Mouse (Mus musculus) lung, postnatal 4 days (tissue): Measurements from ENCODE around the gene Csnk2a2.

ENCODE experiments used
- DNase-seq, 2 experiments: peaks; one replicate each; pipeline ENCODE4 v3.0.0; 2021

Csnk2a2 gene

GRCm38 (mm10) chr8:95490006-95490405 is at the start of gene Csnk2a2:
TSS of gene Csnk2a2 (minus strand) at chr8:95490039.
- DNase-seq, result no peak

- DNase-seq, result no peak
Observed at GRCm38 (mm10) chr8:95539487-95539886, 49.6 kb upstream of the Csnk2a2 start.

GRCm38 (mm10) chr8:95533584-95534387 is 43.9 kb upstream of the Csnk2a2 start, which contains the start of gene Ccdc113:
TSS of gene Ccdc113 (plus strand) at chr8:95534085.
- peak; percentile 63 to 75 for DNase-seq

- no peak for DNase-seq
Observed at GRCm38 (mm10) chr8:95532206-95532605, 42.4 kb upstream of the Csnk2a2 start.

- no peak for DNase-seq
Observed at GRCm38 (mm10) chr8:95528750-95529310, 39.0 kb upstream of the Csnk2a2 start.

- no peak for DNase-seq
Observed at GRCm38 (mm10) chr8:95528194-95528593, 38.4 kb upstream of the Csnk2a2 start.

- no peak for DNase-seq
Observed at GRCm38 (mm10) chr8:95523991-95524390, 34.2 kb upstream of the Csnk2a2 start.

GRCm38 (mm10) chr8:95516928-95517327 is 27.1 kb upstream of the Csnk2a2 start:
- no peak for DNase-seq

- no peak for DNase-seq
Observed at GRCm38 (mm10) chr8:95513219-95513618, 23.4 kb upstream of the Csnk2a2 start.

- no peak for DNase-seq
Observed at GRCm38 (mm10) chr8:95512257-95512656, 22.4 kb upstream of the Csnk2a2 start.

- DNase-seq, result no peak
Observed at GRCm38 (mm10) chr8:95506245-95506644, 16.4 kb upstream of the Csnk2a2 start.

GRCm38 (mm10) chr8:95505606-95506005 is 15.8 kb upstream of the Csnk2a2 start:
- DNase-seq, result no peak

GRCm38 (mm10) chr8:95504835-95505234 is 15.0 kb upstream of the Csnk2a2 start:
- DNase-seq, result no peak

GRCm38 (mm10) chr8:95502431-95502830 is 12.6 kb upstream of the Csnk2a2 start:
- DNase-seq, result no peak

- DNase-seq, result no peak
Observed at GRCm38 (mm10) chr8:95500436-95500835, 10.6 kb upstream of the Csnk2a2 start.

GRCm38 (mm10) chr8:95499266-95500064 is 9.6 kb upstream of the Csnk2a2 start:
- DNase-seq, result no peak

GRCm38 (mm10) chr8:95497821-95498220 is 8.0 kb upstream of the Csnk2a2 start:
- no peak for DNase-seq

- no peak for DNase-seq
Observed at GRCm38 (mm10) chr8:95496420-95496819, 6.6 kb upstream of the Csnk2a2 start.

GRCm38 (mm10) chr8:95495444-95495843 is 5.6 kb upstream of the Csnk2a2 start:
- DNase-seq, result no peak

GRCm38 (mm10) chr8:95492057-95492456 is 2.2 kb upstream of the Csnk2a2 start:
- DNase-seq, result no peak

GRCm38 (mm10) chr8:95488698-95489332 is 1.0 kb downstream of the Csnk2a2 start:
- peak; percentile 93 to 94 for DNase-seq

GRCm38 (mm10) chr8:95487800-95488697 is 1.8 kb downstream of the Csnk2a2 start:
- DNase-seq, result peak in 1 of 2 experiments; percentile 14
